Mouse (Mus musculus): ENCODE results near the gene Tuba3b. TPM values are rescaled to one million over a fixed set of nuclear protein-coding genes. Genes with fewer than 3 reads are reported as not detected.

Tuba3b gene
- polyA plus RNA-seq, 1 experiment from 2014 or later: 0.12 TPM

- ATAC-seq (replicated peaks; ENCODE audit: low FRiP score): no peak
- H3K9me3 ChIP-seq (ENCODE audit: control insufficient read depth, low read length): no peaks in the 10 kb centered on the region
- no peak for DNase-seq (ENCODE audit: low spot score)
- H3K4me2 ChIP-seq: no peak overlapping the region
- no peak overlapping the region for H3K27ac ChIP-seq (ENCODE audit: low read depth, low read length)
- H3K4me1 ChIP-seq (replicated peaks; ENCODE audit: control insufficient read depth, insufficient read depth, low read length): no peaks in the 10 kb centered on the region
- 74% methylated on average over 5 of the region's 5 CpGs for WGBS
- H3K9ac ChIP-seq (ENCODE audit: low read depth, low read length): no peak overlapping the region
- H3K27me3 ChIP-seq (replicated peaks; ENCODE audit: control insufficient read depth, insufficient read depth, low read length): no peaks in the 10 kb centered on the region
- no peaks in the 10 kb centered on the region for H3K36me3 ChIP-seq (ENCODE audit: control insufficient read depth, insufficient read depth, low read length)
- H3K4me3 ChIP-seq (ENCODE audit: low read depth, low read length): no peak overlapping the region
Measured at GRCm38 (mm10) chr6:145616402-145617229, 1.1 kb downstream of the Tuba3b start.

DNA sequence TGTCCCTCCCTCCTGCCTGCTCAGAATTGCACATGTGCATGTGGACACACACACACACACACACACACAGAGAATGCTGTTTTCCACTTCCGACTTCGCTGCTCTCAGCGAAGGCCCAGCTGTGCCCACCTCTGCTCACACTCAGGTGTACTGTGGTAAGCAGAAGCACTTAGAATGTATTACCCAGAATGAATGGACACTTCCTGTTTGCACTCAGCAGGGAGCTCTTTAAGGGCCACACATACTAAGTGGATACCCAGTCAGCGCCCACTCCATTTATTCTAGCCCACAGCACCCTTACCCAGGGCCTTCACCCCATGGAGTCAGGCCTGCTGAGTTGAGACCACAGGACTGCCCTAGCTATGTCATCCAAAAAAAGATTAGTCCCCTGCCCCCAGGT lies 7.6 kb downstream of the Tuba3b start:
- H3K9ac ChIP-seq (ENCODE audit: low read depth, low read length): no peak overlapping the region
- H3K4me2 ChIP-seq: no peak overlapping the region
- 85% methylated on average over 4 of the region's 4 CpGs for WGBS
- H3K36me3 ChIP-seq (ENCODE audit: control insufficient read depth, insufficient read depth, low read length): no peaks in the 10 kb centered on the region
- no peak overlapping the region for H3K27ac ChIP-seq (ENCODE audit: low read depth, low read length)
- DNase-seq (ENCODE audit: low spot score): no peak
- no peak for ATAC-seq (replicated peaks; ENCODE audit: low FRiP score)
- H3K4me3 ChIP-seq (ENCODE audit: low read depth, low read length): no peak overlapping the region
- H3K4me1 ChIP-seq (replicated peaks; ENCODE audit: control insufficient read depth, insufficient read depth, low read length): no peaks in the 10 kb centered on the region
- H3K27me3 ChIP-seq (replicated peaks; ENCODE audit: control insufficient read depth, insufficient read depth, low read length): no peaks in the 10 kb centered on the region
- no peaks in the 10 kb centered on the region for H3K9me3 ChIP-seq (ENCODE audit: control insufficient read depth, low read length)

- no peak overlapping the region for H3K27ac ChIP-seq (ENCODE audit: low read depth, low read length)
- DNase-seq (ENCODE audit: low spot score) (no peak), ATAC-seq (replicated peaks; ENCODE audit: low FRiP score) (no peak)
- H3K4me3 ChIP-seq (ENCODE audit: low read depth, low read length): no peak overlapping the region
- H3K4me2 ChIP-seq: no peak overlapping the region
- H3K9me3 ChIP-seq (ENCODE audit: control insufficient read depth, low read length): no peaks in the 10 kb centered on the region
- no peaks in the 10 kb centered on the region for H3K36me3 ChIP-seq (ENCODE audit: control insufficient read depth, insufficient read depth, low read length)
- H3K27me3 ChIP-seq (replicated peaks; ENCODE audit: control insufficient read depth, insufficient read depth, low read length): no peaks in the 10 kb centered on the region
- 62% methylated on average over 6 of the region's 6 CpGs for WGBS
- no peak overlapping the region for H3K9ac ChIP-seq (ENCODE audit: low read depth, low read length)
- H3K4me1 ChIP-seq (replicated peaks; ENCODE audit: control insufficient read depth, insufficient read depth, low read length): no peaks in the 10 kb centered on the region
Measured at GRCm38 (mm10) chr6:145630269-145630668, 14.7 kb downstream of the Tuba3b start.

DNA sequence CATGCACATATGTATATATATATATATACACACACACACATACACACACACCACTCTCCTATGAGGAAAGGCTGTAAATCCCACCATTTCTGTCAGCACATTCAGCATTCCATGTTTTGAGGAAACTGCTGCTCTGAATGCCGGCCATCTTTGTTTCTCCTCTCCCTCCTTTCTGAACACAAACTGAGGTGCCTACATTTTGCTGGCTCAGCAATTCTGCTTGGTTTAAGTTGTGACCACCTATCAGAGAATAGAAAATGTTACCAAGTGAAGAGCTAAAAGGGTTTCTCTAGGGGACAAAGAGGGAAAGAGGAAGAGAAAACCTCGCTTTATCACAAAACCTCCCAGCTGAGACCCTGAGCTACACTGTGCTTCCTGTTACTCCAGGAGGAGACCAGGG lies 18.9 kb downstream of the Tuba3b start:
- H3K36me3 ChIP-seq (ENCODE audit: control insufficient read depth, insufficient read depth, low read length): no peaks in the 10 kb centered on the region
- H3K27me3 ChIP-seq (replicated peaks; ENCODE audit: control insufficient read depth, insufficient read depth, low read length): no peaks in the 10 kb centered on the region
- ATAC-seq (replicated peaks; ENCODE audit: low FRiP score) (no peak), DNase-seq (ENCODE audit: low spot score) (no peak)
- H3K4me2 ChIP-seq: no peak overlapping the region
- H3K27ac ChIP-seq (ENCODE audit: low read depth, low read length): no peak overlapping the region
- no peaks in the 10 kb centered on the region for H3K9me3 ChIP-seq (ENCODE audit: control insufficient read depth, low read length)
- WGBS: 71% methylated on average over 2 of the region's 2 CpGs
- H3K4me1 ChIP-seq (replicated peaks; ENCODE audit: control insufficient read depth, insufficient read depth, low read length): no peaks in the 10 kb centered on the region
- no peak overlapping the region for H3K4me3 ChIP-seq (ENCODE audit: low read depth, low read length)
- no peak overlapping the region for H3K9ac ChIP-seq (ENCODE audit: low read depth, low read length)

GRCm38 (mm10) chr6:145636682-145637081 lies 21.1 kb downstream of the Tuba3b start:
- Histone ChIP-seq H3K9ac (ENCODE audit: low read depth, low read length) (no peak overlapping the region), H3K36me3 (ENCODE audit: control insufficient read depth, insufficient read depth, low read length) (no peaks in the 10 kb centered on the region), H3K4me2 (no peak overlapping the region), H3K4me1 (replicated peaks; ENCODE audit: control insufficient read depth, insufficient read depth, low read length) (no peaks in the 10 kb centered on the region), H3K27me3 (replicated peaks; ENCODE audit: control insufficient read depth, insufficient read depth, low read length) (no peaks in the 10 kb centered on the region), H3K9me3 (ENCODE audit: control insufficient read depth, low read length) (no peaks in the 10 kb centered on the region), H3K4me3 (ENCODE audit: low read depth, low read length) (no peak overlapping the region), H3K27ac (ENCODE audit: low read depth, low read length) (no peak overlapping the region)
- ATAC-seq (replicated peaks; ENCODE audit: low FRiP score): no peak
- no peak for DNase-seq (ENCODE audit: low spot score)
- WGBS: 76% methylated on average over 4 of the region's 4 CpGs

DNA sequence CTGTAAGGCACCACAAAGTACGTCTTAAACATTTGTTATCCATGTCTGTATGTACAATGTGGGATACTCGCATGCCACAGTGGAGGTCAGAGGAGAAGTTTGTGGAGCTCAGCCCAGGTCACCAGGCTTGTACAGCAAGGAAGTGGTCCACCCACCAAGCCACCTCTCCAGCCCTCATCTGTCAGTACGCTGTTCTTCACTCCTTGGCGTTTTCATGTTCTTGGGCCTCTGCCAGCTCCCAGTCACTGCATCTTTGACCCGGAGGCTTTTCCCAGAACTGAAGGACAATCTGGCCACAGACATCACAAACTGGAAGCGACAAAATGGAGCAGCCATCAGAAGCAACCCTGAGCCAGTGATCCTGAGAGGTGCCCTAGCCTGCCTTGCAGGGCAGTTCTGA lies 22.7 kb downstream of the Tuba3b start:
- Histone ChIP-seq H3K27ac (ENCODE audit: low read depth, low read length) (no peak overlapping the region), H3K4me3 (ENCODE audit: low read depth, low read length) (no peak overlapping the region), H3K36me3 (ENCODE audit: control insufficient read depth, insufficient read depth, low read length) (no peaks in the 10 kb centered on the region), H3K27me3 (replicated peaks; ENCODE audit: control insufficient read depth, insufficient read depth, low read length) (no peaks in the 10 kb centered on the region), H3K9me3 (ENCODE audit: control insufficient read depth, low read length) (no peaks in the 10 kb centered on the region), H3K9ac (ENCODE audit: low read depth, low read length) (no peak overlapping the region), H3K4me2 (no peak overlapping the region), H3K4me1 (replicated peaks; ENCODE audit: control insufficient read depth, insufficient read depth, low read length) (no peaks in the 10 kb centered on the region)
- ATAC-seq (replicated peaks; ENCODE audit: low FRiP score): no peak
- 75% methylated on average over 6 of the region's 6 CpGs for WGBS
- DNase-seq (ENCODE audit: low spot score): no peak

- Histone ChIP-seq H3K36me3 (ENCODE audit: control insufficient read depth, insufficient read depth, low read length) (no peaks in the 10 kb centered on the region), H3K27ac (ENCODE audit: low read depth, low read length) (no peak overlapping the region), H3K4me3 (ENCODE audit: low read depth, low read length) (no peak overlapping the region), H3K27me3 (replicated peaks; ENCODE audit: control insufficient read depth, insufficient read depth, low read length) (no peaks in the 10 kb centered on the region), H3K4me1 (replicated peaks; ENCODE audit: control insufficient read depth, insufficient read depth, low read length) (no peaks in the 10 kb centered on the region), H3K9ac (ENCODE audit: low read depth, low read length) (no peak overlapping the region), H3K9me3 (ENCODE audit: control insufficient read depth, low read length) (no peaks in the 10 kb centered on the region), H3K4me2 (no peak overlapping the region)
- ATAC-seq (replicated peaks; ENCODE audit: low FRiP score) (no peak), DNase-seq (ENCODE audit: low spot score) (no peak)
- 73% methylated on average over 4 of the region's 4 CpGs for WGBS
Measured at GRCm38 (mm10) chr6:145640971-145641506, 25.5 kb downstream of the Tuba3b start.

GRCm38 (mm10) chr6:145651976-145652375 lies 36.4 kb downstream of the Tuba3b start:
- Histone ChIP-seq H3K4me1 (replicated peaks; ENCODE audit: control insufficient read depth, insufficient read depth, low read length) (no peaks in the 10 kb centered on the region), H3K36me3 (ENCODE audit: control insufficient read depth, insufficient read depth, low read length) (no peaks in the 10 kb centered on the region), H3K4me2 (no peak overlapping the region), H3K9me3 (ENCODE audit: control insufficient read depth, low read length) (0 out of 2 replicates have a peak, but pooled peaks cover 2% of the 10 kb centered on the region), H3K4me3 (ENCODE audit: low read depth, low read length) (no peak overlapping the region), H3K27me3 (replicated peaks; ENCODE audit: control insufficient read depth, insufficient read depth, low read length) (no peaks in the 10 kb centered on the region), H3K27ac (ENCODE audit: low read depth, low read length) (no peak overlapping the region), H3K9ac (ENCODE audit: low read depth, low read length) (no peak overlapping the region)
- ATAC-seq (replicated peaks; ENCODE audit: low FRiP score) (no peak), DNase-seq (ENCODE audit: low spot score) (no peak)
- WGBS: 66% methylated on average over 2 of the region's 2 CpGs

DNA sequence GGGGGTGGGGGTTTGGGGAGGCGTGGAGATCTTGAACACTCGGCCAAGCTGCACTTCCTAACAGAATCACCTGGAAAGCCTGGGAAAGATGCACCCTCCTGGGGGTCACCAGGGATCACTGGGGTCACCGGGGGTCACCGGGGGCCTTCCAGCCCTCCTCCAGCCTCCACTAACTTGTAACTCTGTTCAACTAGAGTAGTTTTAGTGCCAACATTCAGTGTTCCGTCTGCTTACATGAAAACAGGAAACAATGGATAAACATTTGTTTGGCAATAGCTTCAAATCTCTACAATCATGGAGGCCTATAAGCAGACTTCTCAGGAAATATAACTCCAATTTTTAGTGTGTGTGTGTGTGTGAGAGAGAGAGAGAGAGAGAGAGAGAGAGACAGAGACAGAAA lies 37.4 kb downstream of the Tuba3b start:
- Histone ChIP-seq H3K4me2 (no peak overlapping the region), H3K9ac (ENCODE audit: low read depth, low read length) (no peak overlapping the region), H3K27me3 (replicated peaks; ENCODE audit: control insufficient read depth, insufficient read depth, low read length) (no peaks in the 10 kb centered on the region), H3K36me3 (ENCODE audit: control insufficient read depth, insufficient read depth, low read length) (no peaks in the 10 kb centered on the region), H3K4me1 (replicated peaks; ENCODE audit: control insufficient read depth, insufficient read depth, low read length) (no peaks in the 10 kb centered on the region), H3K9me3 (ENCODE audit: control insufficient read depth, low read length) (0 out of 2 replicates have a peak, but pooled peaks cover 2% of the 10 kb centered on the region), H3K4me3 (ENCODE audit: low read depth, low read length) (no peak overlapping the region), H3K27ac (ENCODE audit: low read depth, low read length) (no peak overlapping the region)
- DNase-seq (ENCODE audit: low spot score) (no peak), ATAC-seq (replicated peaks; ENCODE audit: low FRiP score) (no peak)
- 72% methylated on average over 5 of the region's 5 CpGs for WGBS
